Mouse (Mus musculus): ENCODE results near the gene Mast4. TPM values are rescaled to one million over a fixed set of nuclear protein-coding genes. Genes with fewer than 3 reads are reported as not detected.

Mast4 gene
- polyA plus RNA-seq, 1 experiment, result 0.04 TPM

GRCm38 (mm10) chr13:103232171-103232570, 102.1 kb downstream of the Mast4 start:
- Histone ChIP-seq H3K4me1 (ENCODE audit: control insufficient read depth) (no peaks in the 10 kb centered on the region), H3K27me3 (ENCODE audit: control insufficient read depth) (no peaks in the 10 kb centered on the region), H3K9me3 (ENCODE audit: control insufficient read depth, low read length) (no peaks in the 10 kb centered on the region), H3K36me3 (ENCODE audit: control insufficient read depth) (no peaks in the 10 kb centered on the region), H3K4me3 (replicated peaks) (no peak overlapping the region)
- TF ChIP-seq GATA1 (IDR thresholded peaks at IDR 0.05; ENCODE audit: low read length), result no peak

GRCm38 (mm10) chr13:103229069-103229468, 105.2 kb downstream of the Mast4 start:
- TF ChIP-seq TAL1 (IDR thresholded peaks at IDR 0.05; ENCODE audit: low read length) (no peak), GATA1 (IDR thresholded peaks at IDR 0.05; ENCODE audit: low read length) (no peak)
- no peaks in the 10 kb centered on the region for H3K4me1 ChIP-seq (ENCODE audit: control insufficient read depth)
- H3K36me3 ChIP-seq (ENCODE audit: control insufficient read depth), result no peaks in the 10 kb centered on the region
- no peaks in the 10 kb centered on the region for H3K27me3 ChIP-seq (ENCODE audit: control insufficient read depth)
- H3K9me3 ChIP-seq (ENCODE audit: control insufficient read depth, low read length), result no peaks in the 10 kb centered on the region
- H3K4me3 ChIP-seq (replicated peaks), result no peak overlapping the region

GRCm38 (mm10) chr13:103225895-103226815, 108.1 kb downstream of the Mast4 start:
- Histone ChIP-seq H3K4me3 (replicated peaks) (no peak overlapping the region), H3K36me3 (ENCODE audit: control insufficient read depth) (no peaks in the 10 kb centered on the region), H3K4me1 (ENCODE audit: control insufficient read depth) (no peaks in the 10 kb centered on the region), H3K9me3 (ENCODE audit: control insufficient read depth, low read length) (no peaks in the 10 kb centered on the region), H3K27me3 (ENCODE audit: control insufficient read depth) (no peaks in the 10 kb centered on the region)
- no peak for TF ChIP-seq GATA1 (IDR thresholded peaks at IDR 0.05; ENCODE audit: low read length)
- no peak for TF ChIP-seq TAL1 (IDR thresholded peaks at IDR 0.05; ENCODE audit: low read length)

- TF ChIP-seq TAL1 (IDR thresholded peaks at IDR 0.05; ENCODE audit: low read length), result no peak
- no peak for TF ChIP-seq GATA1 (IDR thresholded peaks at IDR 0.05; ENCODE audit: low read length)
- Histone ChIP-seq H3K27me3 (ENCODE audit: control insufficient read depth) (no peaks in the 10 kb centered on the region), H3K9me3 (ENCODE audit: control insufficient read depth, low read length) (no peaks in the 10 kb centered on the region), H3K36me3 (ENCODE audit: control insufficient read depth) (no peaks in the 10 kb centered on the region), H3K4me1 (ENCODE audit: control insufficient read depth) (no peaks in the 10 kb centered on the region), H3K4me3 (replicated peaks) (no peak overlapping the region)
Observed at GRCm38 (mm10) chr13:103225217-103225894, 108.9 kb downstream of the Mast4 start.

- no peaks in the 10 kb centered on the region for H3K9me3 ChIP-seq (ENCODE audit: control insufficient read depth, low read length)
- H3K36me3 ChIP-seq (ENCODE audit: control insufficient read depth), result no peaks in the 10 kb centered on the region
- H3K4me3 ChIP-seq (replicated peaks), result no peak overlapping the region
- TF ChIP-seq TAL1 (IDR thresholded peaks at IDR 0.05; ENCODE audit: low read length), result no peak
- no peaks in the 10 kb centered on the region for H3K27me3 ChIP-seq (ENCODE audit: control insufficient read depth)
- H3K4me1 ChIP-seq (ENCODE audit: control insufficient read depth), result no peaks in the 10 kb centered on the region
Observed at GRCm38 (mm10) chr13:103220479-103221064, 113.7 kb downstream of the Mast4 start.

GRCm38 (mm10) chr13:103219999-103220398, 114.3 kb downstream of the Mast4 start:
- H3K4me3 ChIP-seq (replicated peaks), result no peak overlapping the region
- H3K27me3 ChIP-seq (ENCODE audit: control insufficient read depth), result no peaks in the 10 kb centered on the region
- H3K4me1 ChIP-seq (ENCODE audit: control insufficient read depth), result no peaks in the 10 kb centered on the region
- no peaks in the 10 kb centered on the region for H3K9me3 ChIP-seq (ENCODE audit: control insufficient read depth, low read length)
- H3K36me3 ChIP-seq (ENCODE audit: control insufficient read depth), result no peaks in the 10 kb centered on the region
- TF ChIP-seq TAL1 (IDR thresholded peaks at IDR 0.05; ENCODE audit: low read length), result no peak
- no peak for TF ChIP-seq GATA1 (IDR thresholded peaks at IDR 0.05; ENCODE audit: low read length)

- Histone ChIP-seq H3K27me3 (ENCODE audit: control insufficient read depth) (no peaks in the 10 kb centered on the region), H3K4me3 (replicated peaks) (no peak overlapping the region), H3K4me1 (ENCODE audit: control insufficient read depth) (no peaks in the 10 kb centered on the region), H3K36me3 (ENCODE audit: control insufficient read depth) (no peaks in the 10 kb centered on the region), H3K9me3 (ENCODE audit: control insufficient read depth, low read length) (no peaks in the 10 kb centered on the region)
- TF ChIP-seq TAL1 (IDR thresholded peaks at IDR 0.05; ENCODE audit: low read length) (no peak), GATA1 (IDR thresholded peaks at IDR 0.05; ENCODE audit: low read length) (no peak)
Observed at GRCm38 (mm10) chr13:103217486-103217885, 116.8 kb downstream of the Mast4 start.

- Histone ChIP-seq H3K4me3 (replicated peaks) (no peak overlapping the region), H3K27me3 (ENCODE audit: control insufficient read depth) (no peaks in the 10 kb centered on the region), H3K9me3 (ENCODE audit: control insufficient read depth, low read length) (no peaks in the 10 kb centered on the region), H3K4me1 (ENCODE audit: control insufficient read depth) (no peaks in the 10 kb centered on the region), H3K36me3 (ENCODE audit: control insufficient read depth) (no peaks in the 10 kb centered on the region)
- TF ChIP-seq TAL1 (IDR thresholded peaks at IDR 0.05; ENCODE audit: low read length) (no peak), GATA1 (IDR thresholded peaks at IDR 0.05; ENCODE audit: low read length) (no peak)
Observed at GRCm38 (mm10) chr13:103214506-103214905, 119.8 kb downstream of the Mast4 start.

- H3K27me3 ChIP-seq (ENCODE audit: control insufficient read depth), result no peaks in the 10 kb centered on the region
- no peak overlapping the region for H3K4me3 ChIP-seq (replicated peaks)
- TF ChIP-seq GATA1 (IDR thresholded peaks at IDR 0.05; ENCODE audit: low read length) (no peak), TAL1 (IDR thresholded peaks at IDR 0.05; ENCODE audit: low read length) (no peak)
- H3K9me3 ChIP-seq (ENCODE audit: control insufficient read depth, low read length), result no peaks in the 10 kb centered on the region
- H3K36me3 ChIP-seq (ENCODE audit: control insufficient read depth), result no peaks in the 10 kb centered on the region
- no peaks in the 10 kb centered on the region for H3K4me1 ChIP-seq (ENCODE audit: control insufficient read depth)
Observed at GRCm38 (mm10) chr13:103211953-103212352, 122.3 kb downstream of the Mast4 start.

All from erythroblast, embryonic 14.5 days (primary cell).